Mouse (Mus musculus) bone marrow, adult 2 months (tissue): ENCODE data around the gene Sema3a. TPM values are rescaled to one million over a fixed set of nuclear protein-coding genes. Genes with fewer than 3 reads are reported as not detected.

Experiments used
- H3K27ac ChIP-seq: fragments of 200-500 bp; 2 replicates; pipeline ENCODE4 v1.5.1; 2012; ENCODE audit warnings: low read depth, mild to moderate bottlenecking, control low read depth, inconsistent platforms, low read length; ENCODE audit not compliant: control insufficient read depth, poor library complexity, insufficient read depth
- H3K4me1 ChIP-seq: fragments of 200-500 bp; 2 replicates; pipeline ENCODE4 v1.6.1; 2011; ENCODE audit warnings: low read length; ENCODE audit not compliant: control insufficient read depth, insufficient read depth
- H3K4me3 ChIP-seq: fragments of 200-500 bp; replicated peaks from 2 replicates; pipeline ENCODE3; 2011; ENCODE audit warnings: mild to moderate bottlenecking, low read depth, low read length, control low read depth; ENCODE audit not compliant: control insufficient read depth
- CTCF ChIP-seq: fragments of 200-500 bp; IDR thresholded peaks from 2 replicates; pipeline ENCODE4 v1.5.1; 2011; ENCODE audit warnings: low read length, control low read depth; ENCODE audit not compliant: control insufficient read depth, insufficient read depth
- POLR2A ChIP-seq: fragments of 200-500 bp; IDR thresholded peaks from 2 replicates; pipeline ENCODE4 v1.6.1; 2011; ENCODE audit warnings: low read depth, mild to moderate bottlenecking, control low read depth, low read length, borderline replicate concordance; ENCODE audit not compliant: control insufficient read depth
- WGBS: fragments of 180-500 bp; shearing (Covaris S2); methylation state at CpG from one replicate; pipeline ENCODE4 v1.1.7; 2018; 5-methylcytosine and 5-hydroxymethylcytosine counted together
- polyA plus RNA-seq: library from polyadenylated mRNA; stranded (reverse); fragments of >200 nt; gene quantifications from 2 replicates; pipeline ENCODE4 v1.2.4, GENCODE M21; 2011; ENCODE audit warnings: low replicate concordance; ENCODE audit not compliant: missing spikeins, insufficient read depth, insufficient read length

Gene Sema3a
- polyA plus RNA-seq, 1 experiment = 2.6 TPM

DNA sequence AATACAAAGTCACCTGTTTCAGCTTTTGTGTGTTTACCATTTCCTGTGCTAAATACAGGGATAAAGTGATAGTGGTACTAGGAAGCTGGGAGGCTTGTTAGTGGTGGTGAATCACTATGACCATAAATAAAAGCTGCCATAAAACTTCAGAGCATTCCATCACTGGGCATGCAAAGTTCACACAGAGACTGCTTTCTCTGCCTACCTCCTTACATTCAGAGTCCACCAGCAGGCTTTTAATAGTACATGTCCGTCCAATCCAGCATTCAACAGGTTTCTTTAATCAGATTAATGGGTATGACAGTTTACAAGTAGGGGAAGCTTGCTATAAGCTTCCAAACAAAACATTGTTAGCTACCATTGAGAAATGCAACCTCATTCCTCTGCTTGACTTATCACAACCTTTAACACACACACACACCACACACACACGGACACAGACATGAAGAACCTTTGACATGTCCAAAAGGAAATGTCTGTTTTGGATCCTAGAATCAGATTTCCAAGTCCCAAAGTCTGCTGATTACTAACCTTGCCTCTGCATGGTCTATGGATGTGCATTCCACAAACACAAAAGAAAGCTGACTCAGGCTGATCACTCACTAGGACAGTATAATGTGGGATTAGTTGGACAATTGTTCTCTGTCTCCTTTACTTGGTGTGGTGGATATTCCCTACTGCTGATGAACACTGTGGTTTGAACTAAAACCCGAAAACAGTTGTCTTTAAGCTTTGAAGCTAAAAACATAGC is 291.9 kb downstream of the Sema3a start:
- Histone ChIP-seq H3K4me1 (no peaks in the 10 kb centered on the region), H3K4me3 (no peak overlapping the region), H3K27ac (no peak overlapping the region)
- TF ChIP-seq CTCF (no peak), POLR2A (no peak)
- 63% methylated on average over 3 of the region's 3 CpGs for WGBS

DNA sequence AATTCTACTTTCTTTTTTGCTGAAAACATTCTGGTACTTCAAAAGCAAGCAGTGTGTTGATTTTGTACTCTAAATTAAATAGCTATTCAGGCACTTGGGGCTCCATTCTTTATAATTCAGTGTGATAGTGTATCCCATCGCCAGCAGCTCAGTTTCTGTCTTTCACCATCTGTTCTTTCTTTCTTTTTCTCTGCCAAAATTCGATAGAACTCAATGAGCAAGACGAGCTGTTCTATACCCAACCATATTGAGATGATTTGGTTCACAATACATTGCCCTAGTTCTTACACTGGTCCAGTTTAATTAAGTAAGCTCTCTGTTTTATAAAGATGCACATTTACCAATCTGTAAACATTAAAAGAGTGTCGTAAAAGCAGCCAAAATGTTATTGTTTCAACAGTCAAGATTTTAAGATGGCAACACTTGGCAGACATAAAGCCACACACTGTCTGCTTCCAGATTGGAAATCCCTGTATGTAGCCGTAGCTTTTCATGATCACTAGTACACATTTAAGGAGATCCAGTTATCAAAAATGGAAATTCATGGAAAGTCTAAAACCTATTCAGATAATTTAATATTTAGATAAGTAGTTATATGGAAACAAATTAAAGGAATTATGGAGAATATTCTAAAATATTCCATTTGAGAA is 296.2 kb downstream of the Sema3a start:
- TF ChIP-seq CTCF (no peak), POLR2A (no peak)
- WGBS = 67% methylated on average over 5 of the region's 5 CpGs
- Histone ChIP-seq H3K4me3 (no peak overlapping the region), H3K4me1 (no peaks in the 10 kb centered on the region), H3K27ac (no peak overlapping the region)

DNA sequence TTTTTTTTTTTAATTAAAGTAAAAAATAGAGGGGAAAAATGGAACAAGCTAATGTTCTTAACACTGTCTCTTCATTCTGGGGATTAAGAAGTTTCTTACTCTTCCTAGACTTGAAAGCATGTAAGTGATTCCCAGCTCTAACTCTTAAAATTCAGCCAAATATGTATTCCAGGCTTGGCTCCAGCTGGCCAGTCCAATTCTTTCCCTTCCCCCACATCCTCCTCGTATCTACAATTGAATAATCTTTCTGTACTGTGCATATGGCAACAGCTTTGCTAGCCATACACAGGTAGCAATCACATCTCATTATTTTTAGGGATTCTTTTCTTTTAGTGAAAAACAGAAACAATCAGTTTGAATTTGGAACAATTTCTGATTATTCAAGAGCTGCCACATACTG is 303.5 kb downstream of the Sema3a start:
- TF ChIP-seq CTCF = no peak
- TF ChIP-seq POLR2A = no peak
- no peaks in the 10 kb centered on the region for H3K4me1 ChIP-seq
- H3K27ac ChIP-seq = no peak overlapping the region
- 57% methylated on average over 1 of the region's 1 CpGs for WGBS
- no peak overlapping the region for H3K4me3 ChIP-seq

DNA sequence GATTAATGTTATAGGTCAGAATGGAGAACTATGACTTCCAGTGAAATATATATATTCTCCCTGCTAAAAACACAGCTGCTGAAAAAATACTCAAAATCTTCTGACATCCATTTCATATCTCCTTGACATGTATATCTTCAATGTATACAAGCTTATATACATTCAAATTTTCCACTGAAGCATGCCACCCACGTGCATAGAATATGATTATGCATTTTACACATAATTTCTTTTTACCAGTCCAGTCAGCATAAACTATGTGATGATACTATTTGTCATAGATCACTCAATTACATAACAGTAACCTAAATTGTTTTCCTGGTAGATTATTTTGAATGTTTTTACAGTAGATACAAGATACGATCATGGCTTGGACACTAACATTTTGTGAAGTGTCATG is 306.6 kb downstream of the Sema3a start:
- Histone ChIP-seq H3K4me1 (no peaks in the 10 kb centered on the region), H3K27ac (no peak overlapping the region), H3K4me3 (no peak overlapping the region)
- TF ChIP-seq POLR2A (no peak), CTCF (no peak)
- WGBS = 73% methylated on average over 2 of the region's 2 CpGs

DNA sequence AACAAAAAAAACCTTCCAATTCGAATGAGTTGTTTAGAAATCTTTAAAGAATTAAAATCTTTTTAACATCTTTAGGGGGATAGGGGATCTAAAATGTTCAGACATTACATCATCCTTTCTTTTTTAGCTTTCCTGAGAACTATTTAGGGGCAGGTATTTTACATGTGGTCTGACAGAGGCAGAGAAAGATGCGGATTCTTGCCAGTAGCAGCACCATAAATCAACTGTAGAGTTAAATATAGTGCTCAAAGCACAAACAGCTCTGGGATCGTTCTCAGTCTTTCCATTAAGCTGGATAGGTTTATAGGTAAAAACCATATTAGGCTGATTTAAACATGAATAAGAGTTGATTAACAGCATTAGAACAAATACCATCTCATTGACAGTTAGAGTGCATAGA is 307.4 kb downstream of the Sema3a start:
- Histone ChIP-seq H3K4me1 (no peaks in the 10 kb centered on the region), H3K4me3 (no peak overlapping the region), H3K27ac (no peak overlapping the region)
- WGBS = 39% methylated on average over 3 of the region's 3 CpGs
- TF ChIP-seq CTCF (no peak), POLR2A (no peak)

DNA sequence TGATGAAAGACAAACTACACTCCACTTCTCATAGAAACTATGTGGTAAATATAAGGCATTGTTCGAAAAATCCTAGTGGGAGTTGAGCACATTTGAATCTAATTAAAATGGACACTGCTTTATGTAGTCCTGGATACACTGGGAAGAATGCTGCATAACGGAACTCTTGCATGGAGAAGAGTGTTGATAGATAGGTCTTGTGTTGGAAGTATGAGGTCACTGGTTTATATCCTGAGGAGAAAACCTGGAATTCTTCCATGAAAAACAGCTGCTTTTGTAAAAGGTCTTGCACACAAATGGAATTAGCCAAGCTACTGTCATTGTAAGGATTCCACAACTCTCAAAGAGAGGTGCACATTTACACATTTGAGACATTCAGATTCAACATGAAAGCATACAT is 308.1 kb downstream of the Sema3a start:
- Histone ChIP-seq H3K4me1 (no peaks in the 10 kb centered on the region), H3K27ac (no peak overlapping the region), H3K4me3 (no peak overlapping the region)
- 81% methylated on average over 2 of the region's 2 CpGs for WGBS
- TF ChIP-seq POLR2A (no peak), CTCF (no peak)

DNA sequence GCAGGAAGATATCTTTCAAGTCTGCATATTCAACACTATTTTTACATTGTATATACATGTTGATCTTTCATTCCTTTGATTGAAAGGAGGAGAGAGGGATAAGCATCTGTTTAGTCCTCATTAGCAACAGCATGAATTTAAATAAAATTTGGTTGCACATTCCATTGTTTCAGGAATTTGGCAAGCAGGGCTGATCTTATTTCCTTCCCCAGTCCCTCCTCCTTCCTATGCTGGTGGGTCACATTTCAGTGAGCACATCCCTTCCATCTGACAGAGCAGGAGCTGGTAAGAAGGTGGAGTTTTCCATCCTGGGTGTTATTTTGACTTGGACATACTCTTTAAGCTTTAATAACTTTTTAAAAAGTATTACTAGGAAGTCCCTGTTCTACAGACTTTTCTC is 315.9 kb downstream of the Sema3a start:
- no peak overlapping the region for H3K27ac ChIP-seq
- no peaks in the 10 kb centered on the region for H3K4me1 ChIP-seq
- no peak for TF ChIP-seq CTCF
- no peak for TF ChIP-seq POLR2A
- H3K4me3 ChIP-seq = no peak overlapping the region

DNA sequence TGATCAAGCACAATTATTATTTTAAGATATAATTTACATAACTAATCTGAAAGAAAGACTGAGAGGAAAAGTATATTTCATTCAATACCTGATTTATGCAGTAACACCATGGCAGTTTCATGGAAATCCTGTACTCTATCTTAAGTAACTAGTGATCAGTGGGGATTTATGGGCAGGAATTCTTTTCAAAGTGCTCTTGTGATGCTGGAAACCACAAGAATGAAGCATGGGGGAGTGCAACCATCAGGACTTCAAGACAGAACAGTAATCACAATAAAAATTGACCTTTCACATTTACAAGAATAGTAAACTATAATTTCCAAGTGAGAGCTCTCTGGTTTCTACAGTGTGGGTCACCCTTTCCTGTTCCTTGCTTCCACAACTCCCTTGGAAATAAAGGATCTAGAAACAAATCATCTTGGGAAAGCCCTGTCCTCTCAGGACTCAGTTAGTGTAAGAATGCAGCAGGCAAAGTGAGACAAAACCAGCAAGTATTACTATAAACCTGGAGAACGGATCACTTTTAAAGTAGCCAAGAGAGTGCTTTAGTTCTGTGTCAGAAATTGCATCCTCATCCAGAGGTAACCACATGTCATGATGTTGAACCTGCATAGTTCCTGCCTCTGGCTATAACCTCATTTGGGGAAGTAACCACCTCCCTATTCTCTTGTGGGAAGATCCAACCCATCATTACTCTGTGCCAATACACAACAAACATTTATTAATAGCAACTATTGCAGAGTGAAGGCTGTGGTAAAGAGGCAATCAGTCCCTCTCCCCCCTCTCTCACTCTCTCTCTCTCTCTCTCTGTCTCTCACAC is 335.2 kb downstream of the Sema3a start:
- Histone ChIP-seq H3K27ac (no peak overlapping the region), H3K4me1 (no peaks in the 10 kb centered on the region), H3K4me3 (no peak overlapping the region)
- WGBS = 50% methylated on average over 1 of the region's 1 CpGs
- TF ChIP-seq POLR2A (no peak), CTCF (no peak)
